Mouse (Mus musculus) Muller cell, postnatal 12 days (primary cell): ENCODE measurements around the gene Zdhhc19.
"Not testable (repeated sequence)": the region's sequence is repeated elsewhere in the genome, so short reads cannot be mapped to it uniquely, and the experiment has no call there.

Experiments
- DNase-seq: peaks from one replicate; pipeline ENCODE4 v3.0.0-alpha.2; 2015; ENCODE audit errors: inconsistent ontology term

Zdhhc19 gene

GRCm38 (mm10) chr16:32487234-32488111, 8.6 kb upstream of the Zdhhc19 start, which contains the start of gene Slc51a:
Gene Slc51a (minus strand): TSS chr16:32487879.
- no peak for DNase-seq

GRCm38 (mm10) chr16:32488939-32489338, 7.1 kb upstream of the Zdhhc19 start:
- DNase-seq: no peak

DNA sequence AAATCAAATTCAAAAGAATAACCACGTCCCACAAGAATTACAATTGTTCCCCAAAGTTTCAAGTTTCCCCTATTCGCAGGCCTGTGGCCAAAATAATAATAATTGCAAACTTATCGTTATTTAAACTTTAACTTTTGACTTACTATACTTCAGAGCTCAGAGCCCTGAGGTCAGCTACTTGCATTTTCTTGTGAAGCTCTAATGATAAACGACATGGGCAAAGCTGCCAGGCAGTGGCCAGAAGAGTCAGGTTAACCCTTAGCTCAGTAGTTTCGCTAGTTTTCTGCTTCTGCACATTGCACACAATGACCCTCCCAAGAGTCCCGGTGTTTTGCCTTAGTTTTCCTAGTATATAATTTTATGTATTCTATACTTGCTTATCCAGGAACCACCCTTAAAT, 1.7 kb upstream of the Zdhhc19 start:
- DNase-seq: not testable (repeated sequence)

- DNase-seq: no peak
Observed at GRCm38 (mm10) chr16:32498996-32499395, 2.9 kb downstream of the Zdhhc19 start.

DNA sequence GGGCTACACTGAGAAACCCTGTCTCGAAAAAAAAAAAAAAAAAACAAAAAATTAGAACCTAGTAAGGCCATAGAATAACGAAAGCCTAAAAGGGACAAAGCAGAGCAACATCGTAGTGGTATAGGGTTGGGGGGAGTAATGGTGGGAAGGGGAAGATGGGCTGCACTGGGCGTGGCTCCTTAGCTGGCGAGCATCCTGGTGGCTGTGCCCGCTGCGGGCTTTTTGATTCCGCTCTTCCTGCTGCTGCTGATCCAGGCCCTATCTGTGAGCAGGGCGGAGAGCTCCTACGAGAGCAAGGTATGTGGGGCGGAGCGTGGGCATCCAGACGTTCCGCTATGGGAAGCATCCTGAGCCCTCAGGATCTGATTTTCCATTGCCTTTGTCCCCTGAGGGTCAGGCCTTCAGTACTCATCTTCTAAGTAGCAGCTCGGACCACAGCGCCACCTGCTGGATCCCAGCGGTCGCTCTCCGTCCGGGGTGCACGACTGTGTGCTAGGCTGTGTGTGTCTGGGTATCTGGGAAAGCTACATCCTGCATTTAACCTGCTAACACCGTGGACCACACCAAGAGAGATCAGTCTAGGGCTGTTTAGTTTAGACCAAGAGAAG, 3.5 kb downstream of the Zdhhc19 start:
- peak; percentile 82 for DNase-seq

DNA sequence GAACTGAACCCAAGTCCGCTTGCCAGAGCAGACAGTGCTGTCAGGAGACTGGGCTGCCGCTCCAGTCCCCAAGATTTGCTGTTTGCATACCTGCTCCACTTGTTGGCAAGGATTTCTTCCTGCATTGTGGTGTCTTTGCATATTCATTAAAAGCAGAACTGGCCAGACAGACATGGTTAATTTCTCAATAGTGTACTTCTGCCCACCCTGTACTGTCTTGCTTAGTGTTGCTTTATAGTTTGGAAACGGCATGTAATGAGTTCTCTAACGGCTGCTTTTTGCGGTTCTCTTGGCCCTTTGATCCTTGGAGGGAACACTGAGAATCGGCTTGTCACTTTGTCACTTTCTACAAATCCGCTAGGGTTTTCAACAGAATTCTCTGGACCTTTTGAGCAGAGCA, 5.4 kb downstream of the Zdhhc19 start:
- no peak for DNase-seq

GRCm38 (mm10) chr16:32502621-32503335, 6.7 kb downstream of the Zdhhc19 start:
- no peak for DNase-seq

- no peak for DNase-seq
Observed at GRCm38 (mm10) chr16:32503633-32504032, 7.6 kb downstream of the Zdhhc19 start.

GRCm38 (mm10) chr16:32506298-32506697, 10.2 kb downstream of the Zdhhc19 start:
- DNase-seq: no peak

- no peak for DNase-seq
Observed at GRCm38 (mm10) chr16:32506868-32507267, 10.8 kb downstream of the Zdhhc19 start.

DNA sequence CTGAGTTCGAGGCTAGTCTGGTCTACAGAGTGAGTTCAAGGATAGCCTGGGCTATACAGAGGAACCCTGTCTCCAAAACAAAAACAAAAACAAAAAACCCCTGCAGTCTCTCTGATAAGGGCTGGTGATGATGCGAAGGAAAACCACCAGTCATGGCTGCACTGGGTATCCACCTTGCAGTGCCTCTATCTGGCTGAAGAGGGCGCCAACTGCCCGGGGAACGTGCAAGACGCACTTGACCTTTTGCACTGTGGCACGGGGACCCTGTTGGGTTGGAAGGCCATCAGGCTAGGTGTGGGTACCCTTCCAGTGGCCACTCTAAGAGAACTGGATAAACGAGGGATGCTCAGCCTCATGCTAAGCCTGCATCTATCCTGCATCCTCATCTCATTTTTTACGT, 11.3 kb downstream of the Zdhhc19 start:
- no peak for DNase-seq

DNA sequence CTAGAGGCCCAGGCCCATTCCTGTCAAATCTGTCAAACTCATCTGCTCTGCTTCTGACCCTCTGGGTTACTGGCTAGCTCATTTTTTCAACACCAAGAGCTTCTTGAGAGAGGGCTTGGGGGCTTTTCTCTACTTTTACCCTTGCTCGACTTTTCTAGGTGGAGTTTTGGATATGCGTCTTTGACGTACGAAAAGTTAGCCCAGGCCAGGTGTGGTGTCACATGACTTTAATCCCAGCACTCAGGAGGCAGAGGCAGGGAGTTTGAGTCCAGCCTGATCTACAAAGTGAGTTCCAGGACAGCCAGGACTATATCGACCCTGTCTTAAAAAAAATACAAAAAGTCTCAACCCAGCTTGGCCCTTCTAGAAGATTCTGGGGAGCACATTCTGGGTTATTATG, 12.0 kb downstream of the Zdhhc19 start:
- no peak for DNase-seq

- no peak for DNase-seq
Observed at GRCm38 (mm10) chr16:32508506-32509065, 12.5 kb downstream of the Zdhhc19 start.

- no peak for DNase-seq
Observed at GRCm38 (mm10) chr16:32509066-32509942, 13.2 kb downstream of the Zdhhc19 start.

GRCm38 (mm10) chr16:32510399-32511337, 14.6 kb downstream of the Zdhhc19 start:
- no peak for DNase-seq

GRCm38 (mm10) chr16:32511338-32511734, 15.3 kb downstream of the Zdhhc19 start:
- DNase-seq: no peak

GRCm38 (mm10) chr16:32511827-32512490, 15.9 kb downstream of the Zdhhc19 start:
- no peak for DNase-seq

GRCm38 (mm10) chr16:32512921-32513320, 16.9 kb downstream of the Zdhhc19 start:
- DNase-seq: no peak

DNA sequence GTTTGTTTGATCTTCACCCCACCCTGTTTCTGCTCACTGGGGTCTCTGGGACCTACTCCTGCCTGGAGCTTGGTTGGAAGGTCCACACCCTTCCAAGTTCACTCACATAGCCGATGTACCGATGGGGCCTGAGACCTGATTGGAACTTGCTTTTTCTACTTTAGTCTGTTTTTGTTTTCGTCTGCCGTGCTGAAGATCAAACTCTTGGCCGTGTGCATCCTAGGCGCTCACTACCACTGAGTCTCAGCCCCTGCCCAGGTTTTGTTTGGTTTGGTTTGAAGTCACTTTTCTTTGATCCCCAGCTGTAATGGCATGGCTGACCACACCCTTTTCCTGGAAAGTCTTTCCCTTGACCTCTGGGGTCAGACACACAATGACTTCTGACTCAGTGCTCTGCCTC, 17.3 kb downstream of the Zdhhc19 start:
- no peak for DNase-seq
